8 mouse cellular contexts compared by ENCODE assay signal in the genomic region with DNA sequence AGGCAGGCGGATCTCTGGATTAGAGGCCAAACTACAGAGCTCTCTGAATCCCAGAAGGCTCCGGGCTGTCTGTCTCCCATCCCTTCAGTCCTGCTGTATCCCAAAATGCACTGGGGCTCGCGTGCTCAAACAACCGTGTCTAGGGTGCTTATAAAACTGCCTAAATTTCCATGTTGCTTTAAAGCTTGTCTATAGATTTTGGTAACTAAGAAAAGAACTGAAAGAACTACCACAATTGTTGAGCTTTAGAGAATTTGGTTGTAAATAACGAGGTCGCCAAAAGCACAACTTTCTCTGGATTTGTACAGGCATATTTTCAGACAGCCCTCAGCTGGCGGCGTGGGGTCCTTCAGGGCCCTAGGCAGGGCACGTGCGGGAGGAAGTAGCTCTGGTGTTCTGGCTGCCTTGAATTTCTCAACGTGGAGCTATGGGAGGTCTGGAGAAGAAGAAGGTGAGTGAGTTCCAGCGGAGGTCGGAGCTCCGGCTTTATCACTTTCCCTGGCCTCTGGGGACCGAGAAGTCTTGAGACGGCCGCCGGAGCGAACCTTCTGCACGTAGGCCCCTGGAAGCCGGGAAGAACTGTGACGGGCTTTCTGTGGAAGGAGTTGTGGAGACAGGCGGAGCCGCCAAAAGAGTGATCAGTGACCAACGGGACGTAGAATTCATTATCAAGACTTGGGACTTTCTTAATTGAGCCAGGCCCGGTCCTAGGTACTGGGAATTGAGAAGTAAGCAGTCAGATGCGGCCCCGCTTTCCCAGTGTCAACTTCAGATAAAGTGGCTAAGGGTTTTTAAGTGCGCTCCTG. TPM values are rescaled to one million over a fixed set of nuclear protein-coding genes. Genes with fewer than 3 reads are reported as not detected.
DNase-seq lines count a peak whose midpoint lies in the region; ATAC-seq and TF ChIP-seq lines count a peak whose summit lies in the region.

A gene (plus strand): TSS at position 366 of the 806 bp plus-strand sequence.

- peak within 1 kb of the TSS; percentile 83 to 99 for H3K4me3 ChIP-seq in ES-E14 (ENCODE audit: insufficient read depth in 1 of 2, low read depth in 1 of 2, low read length in 2 of 2, poor library complexity in 1 of 2, severe bottlenecking in 1 of 2)
- H3K4me3 ChIP-seq in forebrain, embryonic 15.5 days = peak within 1 kb of the TSS; percentile 89
- peak within 1 kb of the TSS; percentile 81 for H3K4me3 ChIP-seq in lung, adult 2 months (replicated peaks; ENCODE audit: extremely low read depth, low read depth, low read length)

- TF ChIP-seq POLR2A in lung, adult 2 months (IDR thresholded peaks at IDR 0.05; ENCODE audit: borderline replicate concordance, extremely low read depth, low read depth, low read length) = peak; percentile 60; the same call in 1 of the 2 replicates

- no peaks in the 10 kb centered on the region for H3K9me3 ChIP-seq in ES-E14 (ENCODE audit: control insufficient read depth, insufficient read depth, low read depth, low read length)
- H3K9me3 ChIP-seq in forebrain, embryonic 15.5 days = no peaks in the 10 kb centered on the region

- in situ Hi-C loops in ES-E14 (cut with MboI; ENCODE audit: low sequenced_read_pairs in 2 of 2, unreplicated experiment in 2 of 2) = no loop called here

- under 1% methylated on average over 31 of the region's 31 CpGs for WGBS in forebrain, embryonic 15.5 days
- WGBS in lung, adult 2 months = under 1% methylated on average over 31 of the region's 31 CpGs

- H3K27me3 ChIP-seq in forebrain, embryonic 15.5 days = no peaks in the 10 kb centered on the region

- intact Hi-C loops in heart, postnatal 25 days (cut with DNase I) = no loop called here

- no peak for TF ChIP-seq CTCF in lung, adult 2 months (IDR thresholded peaks at IDR 0.05; ENCODE audit: insufficient read depth, low read length)

- peak; percentile 94 for ATAC-seq in forebrain, embryonic 15.5 days (replicated peaks)
- peak; percentile 91 for ATAC-seq in neutrophil, adult 5-6 weeks (ENCODE audit: extremely low read depth, insufficient number of reproducible peaks, low FRiP score, poor library complexity, severe bottlenecking)

- peaks cover 0 to 7% of the 10 kb centered on the region in 2 experiments; a peak in 1 of 4 replicates for H3K4me1 ChIP-seq in ES-E14 (ENCODE audit: control insufficient read depth in 2 of 2, insufficient read depth in 2 of 2, low read length in 2 of 2, poor library complexity in 1 of 2)
- H3K4me1 ChIP-seq in forebrain, embryonic 15.5 days = peaks cover 16% of the 10 kb centered on the region
- peaks cover 4% of the 10 kb centered on the region; the same call in 1 of the 2 replicates for H3K4me1 ChIP-seq in lung, adult 2 months (ENCODE audit: control insufficient read depth, insufficient read depth, low read length)

- H3K36me3 ChIP-seq in ES-E14 (ENCODE audit: control insufficient read depth, insufficient read depth, low read length, poor library complexity, severe bottlenecking) = peaks cover 17% of the 10 kb centered on the region
- peaks cover 5% of the 10 kb centered on the region for H3K36me3 ChIP-seq in forebrain, embryonic 15.5 days

- peak within 1 kb of the TSS; percentile 92 for H3K27ac ChIP-seq in ES-E14 (ENCODE audit: insufficient read depth, low read depth, low read length, poor library complexity, severe bottlenecking)
- peak within 1 kb of the TSS; percentile 50; the same call in 1 of the 2 replicates for H3K27ac ChIP-seq in forebrain, embryonic 15.5 days (replicated peaks)

- DNase-seq in ES-E14 (ENCODE audit: low read depth, low spot score) = peak; percentile 87
- peak; percentile 78 for DNase-seq in cerebellum, adult 11 months
- DNase-seq in heart, postnatal 25 days (ENCODE audit: low spot score) = peak; percentile 61
- DNase-seq in layer of hippocampus, adult 18-20 months (ENCODE audit: low spot score in 2 of 2) = peak; percentile 78 to 92
- peak; percentile 79 for DNase-seq in lung, adult 2 months
- peak; percentile 47 to 67 for DNase-seq in thymus, adult 18-20 months

- H3K9ac ChIP-seq in ES-E14 (ENCODE audit: insufficient read depth, low read depth, low read length, poor library complexity, severe bottlenecking) = peak within 1 kb of the TSS; percentile 96
- H3K9ac ChIP-seq in forebrain, embryonic 15.5 days (replicated peaks) = peak within 1 kb of the TSS; percentile 72

- peak within 1 kb of the TSS; percentile 72 for H3K4me2 ChIP-seq in forebrain, embryonic 15.5 days (replicated peaks)

TF ChIP-seq in ES-E14, 5 proteins besides CTCF, POLR2A, EP300 and RAD21:
- TF ChIP-seq MAFK (IDR thresholded peaks at IDR 0.05; ENCODE audit: insufficient read depth, low read depth, low read length) (no peak), HCFC1 (IDR thresholded peaks at IDR 0.05; ENCODE audit: borderline replicate concordance, insufficient read depth, low read length) (peak; percentile 75; the same call in 1 of the 2 replicates), CHD2 (IDR thresholded peaks at IDR 0.05; ENCODE audit: low read depth, low read length) (peak; percentile 48; the same call in 1 of the 2 replicates), ZC3H11A (IDR thresholded peaks at IDR 0.05; ENCODE audit: borderline replicate concordance, low read depth, low read length) (no peak), ZNF384 (IDR thresholded peaks at IDR 0.05; ENCODE audit: low read depth, low read length) (no peak)

RNA-seq across cellular contexts. Expression of the gene that starts here (rescaled TPM):
- 128 and 143 TPM in 2 replicates for total RNA-seq in ES-E14 (2012; rRNA removed)
- 70.5 and 71.6 TPM in 2 replicates for polyA plus RNA-seq in forebrain, embryonic 15.5 days (2015; fragmentation: Nextera tagmentation; extraction: Ambion mirVana)
- 10 to 100 TPM; 28.1 to 29.8 TPM for total RNA-seq in heart, postnatal 25 days (2021)
- 10 to 100 TPM; 40.0 to 40.2 TPM for total RNA-seq in layer of hippocampus, adult 18-20 months (2021)
- 25.9 and 33.9 TPM in 2 replicates for polyA plus RNA-seq in lung, adult 2 months (2012; rRNA removed)
- total RNA-seq in neutrophil, adult 5-6 weeks (2017) = 42.6 and 51.2 TPM in 2 replicates

Comparison
In these comparisons a context has a peak if more than half of its experiments do, and no peak if none do; other contexts are left out.
1. Peak in every context shown above with its lines: DNase-seq, ATAC-seq, H3K4me3 ChIP-seq and H3K27ac ChIP-seq.